11 mouse cellular contexts compared by ENCODE assay signal in the genomic region with DNA sequence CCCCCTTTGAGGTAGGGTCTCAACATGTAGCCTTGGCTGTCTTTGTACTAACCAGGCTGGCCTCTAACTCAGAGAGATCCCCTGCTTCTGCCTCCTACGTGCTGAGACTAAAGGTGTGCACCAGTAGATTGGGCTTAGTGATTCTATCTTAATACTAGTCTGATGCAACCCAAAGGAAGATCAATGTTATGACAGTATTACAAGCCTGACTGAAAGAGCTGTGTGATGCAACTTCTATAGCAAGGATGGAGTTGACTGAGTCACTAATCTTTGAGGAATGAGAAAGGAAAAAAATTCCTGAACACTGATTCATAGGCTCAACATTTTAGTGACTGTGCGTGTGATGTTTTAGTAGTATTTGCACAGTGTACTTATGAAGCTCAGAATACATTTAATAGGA. TPM values are rescaled to one million over a fixed set of nuclear protein-coding genes. Genes with fewer than 3 reads are reported as not detected.
DNase-seq lines count a peak whose midpoint lies in the region; ATAC-seq lines count a peak whose summit lies in the region.
"Had no signal": no experiment of that assay in that cellular context is flagged by ENCODE, and none has a peak within 500 bp of the region (broad histone marks: within the 10 kb centered on the region; RNA-seq: fewer than 3 reads in every experiment).

No protein-coding gene starts in this region.

- 92% methylated on average over 2 of the region's 2 CpGs for WGBS in heart, embryonic 13.5 days
- 93% methylated on average over 2 of the region's 2 CpGs for WGBS in embryonic facial prominence, embryonic 10.5 days
- 73% methylated on average over 2 of the region's 2 CpGs for WGBS in liver, embryonic 15.5 days (ENCODE audit: insufficient replicate concordance)

- no peak overlapping the region for H3K9ac ChIP-seq in heart, embryonic 13.5 days
- peak overlapping the region; percentile 85; the same call in 1 of the 2 replicates for H3K9ac ChIP-seq in liver, embryonic 15.5 days

- H3K4me1 ChIP-seq in heart, embryonic 13.5 days, result peaks cover 32% of the 10 kb centered on the region
- H3K4me1 ChIP-seq in embryonic facial prominence, embryonic 10.5 days, result peaks cover 27% of the 10 kb centered on the region
- H3K4me1 ChIP-seq in liver, embryonic 15.5 days (replicated peaks), result peaks cover 31% of the 10 kb centered on the region

- peak overlapping the region; percentile 81 for H3K4me2 ChIP-seq in heart, embryonic 13.5 days
- peak overlapping the region; percentile 69 for H3K4me2 ChIP-seq in liver, embryonic 15.5 days

- intact Hi-C loops in heart, postnatal 14 days (cut with DNase I), result no loop called here
- intact Hi-C loops in left cerebral cortex, postnatal 36 days (cut with DNase I), result loop anchor here (2.0 kb wide), 1 partner anchor 15 kb away; a partner anchor contains a TSS

- no peak overlapping the region for H3K27ac ChIP-seq in heart, embryonic 13.5 days (replicated peaks)
- no peak overlapping the region for H3K27ac ChIP-seq in embryonic facial prominence, embryonic 10.5 days (replicated peaks)
- H3K27ac ChIP-seq in liver, embryonic 15.5 days (replicated peaks), result peak overlapping the region; percentile 21; the same call in 1 of the 2 replicates
- H3K27ac ChIP-seq: left cerebral cortex, adult 2 months had no signal

- no peak for DNase-seq in heart, postnatal 14 days
- peak; percentile 96 for DNase-seq in 3T3-L1 (ENCODE audit: low read depth, low spot score)
- DNase-seq in embryonic facial prominence, embryonic 10.5 days (ENCODE audit: low spot score), result no peak
- DNase-seq in urinary bladder, adult 18-20 months (ENCODE audit: low spot score in 2 of 2), result no peak
- DNase-seq in left cerebral cortex, postnatal 36 days (ENCODE audit: low spot score in 2 of 2), result no peak
- no peak for DNase-seq in spleen, postnatal 14 days (ENCODE audit: low spot score in 2 of 2)
- DNase-seq: embryo, embryonic 11 days had no signal

- no peaks in the 10 kb centered on the region for H3K9me3 ChIP-seq in heart, embryonic 13.5 days
- H3K9me3 ChIP-seq in embryonic facial prominence, embryonic 10.5 days, result peaks cover 4% of the 10 kb centered on the region; the same call in 1 of the 2 replicates
- H3K9me3 ChIP-seq in liver, embryonic 15.5 days (replicated peaks), result no peaks in the 10 kb centered on the region

- peak overlapping the region; percentile 99 for H3K4me3 ChIP-seq in heart, embryonic 13.5 days
- peak overlapping the region; percentile 79 for H3K4me3 ChIP-seq in embryonic facial prominence, embryonic 10.5 days
- H3K4me3 ChIP-seq in liver, embryonic 15.5 days (replicated peaks), result peak overlapping the region; percentile 90

- H3K27me3 ChIP-seq in heart, embryonic 13.5 days (replicated peaks), result no peaks in the 10 kb centered on the region
- H3K27me3 ChIP-seq in embryonic facial prominence, embryonic 10.5 days (replicated peaks; ENCODE audit: low read depth, poor library complexity, severe bottlenecking), result no peaks in the 10 kb centered on the region
- no peaks in the 10 kb centered on the region for H3K27me3 ChIP-seq in liver, embryonic 15.5 days
- H3K27me3 ChIP-seq: Patski had no signal

- H3K36me3 ChIP-seq in heart, embryonic 13.5 days, result peaks cover 26% of the 10 kb centered on the region
- peaks cover 29% of the 10 kb centered on the region for H3K36me3 ChIP-seq in embryonic facial prominence, embryonic 10.5 days (replicated peaks)
- H3K36me3 ChIP-seq in liver, embryonic 15.5 days (replicated peaks), result peaks cover 24% of the 10 kb centered on the region

- ATAC-seq in heart, embryonic 13.5 days (ENCODE audit: extremely low read depth, insufficient number of reproducible peaks, low FRiP score, low TSS enrichment), result no peak
- ATAC-seq in liver, embryonic 15.5 days (ENCODE audit: insufficient read depth), result no peak
- ATAC-seq: Patski had no signal

RNA-seq across cellular contexts. Expression of a gene that starts 1.7 kb away (rescaled TPM):
- 631 and 745 TPM in 2 replicates for polyA plus RNA-seq in heart, embryonic 13.5 days (2015; fragmentation: Nextera tagmentation; extraction: Ambion mirVana)
- total RNA-seq in heart, postnatal 14 days (2021), result 100 to 1,000 TPM; 383 to 477 TPM
- polyA plus RNA-seq in embryonic facial prominence, embryonic 10.5 days (2016; fragmentation: Nextera tagmentation; extraction: Ambion mirVana), result 908 and 968 TPM in 2 replicates
- polyA plus RNA-seq in liver, embryonic 15.5 days (2015; fragmentation: Nextera tagmentation; extraction: Ambion mirVana), result 509 TPM in 2 replicates
- 100 to 1,000 TPM; 256 to 388 TPM for total RNA-seq in left cerebral cortex, postnatal 36 days (2021)

RNA-seq across cellular contexts. Expression of a gene that starts 15.0 kb away (rescaled TPM):
- polyA plus RNA-seq in heart, embryonic 13.5 days (2015; fragmentation: Nextera tagmentation; extraction: Ambion mirVana), result 55.6 and 59.5 TPM in 2 replicates
- total RNA-seq in heart, postnatal 14 days (2021), result 10 to 100 TPM; 43.8 to 45.4 TPM
- polyA plus RNA-seq in embryonic facial prominence, embryonic 10.5 days (2016; fragmentation: Nextera tagmentation; extraction: Ambion mirVana), result 80.6 and 87.1 TPM in 2 replicates
- polyA plus RNA-seq in liver, embryonic 15.5 days (2015; fragmentation: Nextera tagmentation; extraction: Ambion mirVana), result 79.9 and 89.4 TPM in 2 replicates
- total RNA-seq in left cerebral cortex, postnatal 36 days (2021), result 100 to 1,000 TPM in 1 of 2 experiments, 10 to 100 TPM in 1; 93.3 to 109 TPM

RNA-seq across cellular contexts. Expression of a gene that starts 29.7 kb away (rescaled TPM):
- 22.9 and 27.2 TPM in 2 replicates for polyA plus RNA-seq in heart, embryonic 13.5 days (2015; fragmentation: Nextera tagmentation; extraction: Ambion mirVana)
- 10 to 100 TPM in 1 of 2 experiments, 1 to 10 TPM in 1; 9.3 to 13.1 TPM for total RNA-seq in heart, postnatal 14 days (2021)
- 39.3 and 44.2 TPM in 2 replicates for polyA plus RNA-seq in embryonic facial prominence, embryonic 10.5 days (2016; fragmentation: Nextera tagmentation; extraction: Ambion mirVana)
- polyA plus RNA-seq in liver, embryonic 15.5 days (2015; fragmentation: Nextera tagmentation; extraction: Ambion mirVana), result 20.1 and 22.3 TPM in 2 replicates
- total RNA-seq in left cerebral cortex, postnatal 36 days (2021), result 10 to 100 TPM; 29.2 to 36.3 TPM

RNA-seq across cellular contexts. Expression of a gene that starts 56.1 kb away (rescaled TPM):
- 55.0 and 66.1 TPM in 2 replicates for polyA plus RNA-seq in heart, embryonic 13.5 days (2015; fragmentation: Nextera tagmentation; extraction: Ambion mirVana)
- total RNA-seq in heart, postnatal 14 days (2021), result 10 to 100 TPM; 60.1 to 61.1 TPM
- polyA plus RNA-seq in embryonic facial prominence, embryonic 10.5 days (2016; fragmentation: Nextera tagmentation; extraction: Ambion mirVana), result 77.3 and 79.0 TPM in 2 replicates
- 57.5 and 60.5 TPM in 2 replicates for polyA plus RNA-seq in liver, embryonic 15.5 days (2015; fragmentation: Nextera tagmentation; extraction: Ambion mirVana)
- 10 to 100 TPM; 88.7 to 94.6 TPM for total RNA-seq in left cerebral cortex, postnatal 36 days (2021)
